Mouse (Mus musculus): Measurements from ENCODE around the gene Strn3. TPM values are rescaled to one million over a fixed set of nuclear protein-coding genes. Genes with fewer than 3 reads are reported as not detected.

The Strn3 gene
- total RNA-seq (2021) = 10 to 100 TPM; 90.6 to 92.0 TPM
- long read RNA-seq, experiment 1, transcript Strn3-202 (16 exons, 2,791 nt) = major isoform, 37 of 94 reads
- long read RNA-seq, experiment 1, transcript Strn3-201 (18 exons, 3,046 nt) = minor isoform, 26 of 94 reads
- long read RNA-seq, experiment 1, partial matches to known transcripts = 4 of 94 reads
- long read RNA-seq, experiment 1, other reads (novel, unspliced or antisense) = 27 of 94 reads
- long read RNA-seq, experiment 2, transcript Strn3-201 (18 exons, 3,046 nt) = minor isoform, 27 of 111 reads
- long read RNA-seq, experiment 2, transcript Strn3-202 (16 exons, 2,791 nt) = major isoform, 47 of 111 reads
- long read RNA-seq, experiment 2, partial matches to known transcripts = 2 of 111 reads
- long read RNA-seq, experiment 2, other reads (novel, unspliced or antisense) = 35 of 111 reads

GRCm38 (mm10) chr12:51691845-51692632 is at the start of gene Strn3:
Gene Strn3 (minus strand): TSS chr12:51691897.
- peak; percentile 96 to 97 for DNase-seq (ENCODE audit: low spot score in 2 of 2)
- TF ChIP-seq CTCF (conservative IDR thresholded peaks at IDR 0.05) = no peak
- Histone ChIP-seq H3K27ac (peak within 1 kb of the TSS; percentile 100), H3K4me3 (peak within 1 kb of the TSS; percentile 79)

- DNase-seq (ENCODE audit: low spot score in 2 of 2) = no peak
- H3K27ac ChIP-seq = no peak overlapping the region; the same call in 1 of the 2 replicates
- no peak overlapping the region for H3K4me3 ChIP-seq
- no peak for TF ChIP-seq CTCF (conservative IDR thresholded peaks at IDR 0.05)
Observed at GRCm38 (mm10) chr12:51736807-51737206, 45.1 kb upstream of the Strn3 start.

GRCm38 (mm10) chr12:51736381-51736780 is 44.7 kb upstream of the Strn3 start:
- TF ChIP-seq CTCF (conservative IDR thresholded peaks at IDR 0.05) = no peak
- no peak for DNase-seq (ENCODE audit: low spot score in 2 of 2)
- no peak overlapping the region; the same call in 1 of the 2 replicates for H3K27ac ChIP-seq
- no peak overlapping the region for H3K4me3 ChIP-seq

GRCm38 (mm10) chr12:51735840-51736271 is 44.2 kb upstream of the Strn3 start:
- Histone ChIP-seq H3K4me3 (no peak overlapping the region), H3K27ac (no peak overlapping the region; the same call in 1 of the 2 replicates)
- no peak for TF ChIP-seq CTCF (conservative IDR thresholded peaks at IDR 0.05)
- no peak for DNase-seq (ENCODE audit: low spot score in 2 of 2)

GRCm38 (mm10) chr12:51734605-51735211 is 43.0 kb upstream of the Strn3 start:
- DNase-seq (ENCODE audit: low spot score in 2 of 2) = no peak
- no peak for TF ChIP-seq CTCF (conservative IDR thresholded peaks at IDR 0.05)
- no peak overlapping the region for H3K27ac ChIP-seq
- no peak overlapping the region for H3K4me3 ChIP-seq

- DNase-seq (ENCODE audit: low spot score in 2 of 2) = no peak
- Histone ChIP-seq H3K27ac (peak overlapping the region; percentile 63; the same call in 1 of the 2 replicates), H3K4me3 (no peak overlapping the region)
- no peak for TF ChIP-seq CTCF (conservative IDR thresholded peaks at IDR 0.05)
Observed at GRCm38 (mm10) chr12:51729827-51730226, 38.1 kb upstream of the Strn3 start.

GRCm38 (mm10) chr12:51729058-51729457 is 37.4 kb upstream of the Strn3 start:
- no peak for TF ChIP-seq CTCF (conservative IDR thresholded peaks at IDR 0.05)
- H3K27ac ChIP-seq = peak overlapping the region; percentile 63
- H3K4me3 ChIP-seq = peak overlapping the region; percentile 10; the same call in 1 of the 2 replicates
- DNase-seq (ENCODE audit: low spot score in 2 of 2) = no peak

- Histone ChIP-seq H3K4me3 (no peak overlapping the region), H3K27ac (no peak overlapping the region)
- no peak for DNase-seq (ENCODE audit: low spot score in 2 of 2)
- TF ChIP-seq CTCF (conservative IDR thresholded peaks at IDR 0.05) = no peak
Observed at GRCm38 (mm10) chr12:51721836-51722235, 30.1 kb upstream of the Strn3 start.

GRCm38 (mm10) chr12:51718617-51719016 is 26.9 kb upstream of the Strn3 start:
- no peak for DNase-seq (ENCODE audit: low spot score in 2 of 2)
- Histone ChIP-seq H3K27ac (no peak overlapping the region), H3K4me3 (no peak overlapping the region)
- TF ChIP-seq CTCF (conservative IDR thresholded peaks at IDR 0.05) = no peak

GRCm38 (mm10) chr12:51712685-51713084 is 21.0 kb upstream of the Strn3 start:
- no peak for DNase-seq (ENCODE audit: low spot score in 2 of 2)
- H3K4me3 ChIP-seq = no peak overlapping the region
- TF ChIP-seq CTCF (conservative IDR thresholded peaks at IDR 0.05) = no peak
- H3K27ac ChIP-seq = no peak overlapping the region

- no peak for DNase-seq (ENCODE audit: low spot score in 2 of 2)
- Histone ChIP-seq H3K27ac (no peak overlapping the region), H3K4me3 (no peak overlapping the region)
- no peak for TF ChIP-seq CTCF (conservative IDR thresholded peaks at IDR 0.05)
Observed at GRCm38 (mm10) chr12:51710154-51710553, 18.5 kb upstream of the Strn3 start.

- no peak for TF ChIP-seq CTCF (conservative IDR thresholded peaks at IDR 0.05)
- H3K27ac ChIP-seq = no peak overlapping the region
- no peak overlapping the region for H3K4me3 ChIP-seq
- DNase-seq (ENCODE audit: low spot score in 2 of 2) = no peak
Observed at GRCm38 (mm10) chr12:51709741-51710140, 18.0 kb upstream of the Strn3 start.

Data from layer of hippocampus, adult 2 months (tissue).